Mouse (Mus musculus): ENCODE data around the gene Flcn.

GRCm38 (mm10) chr11:59804409-59805110 is 5.3 kb downstream of the Flcn start:
- TF ChIP-seq CTCF (IDR thresholded peaks at IDR 0.05; ENCODE audit: borderline replicate concordance, extremely low read depth, insufficient read depth, insufficient read length) (no peak), POLR2A (IDR thresholded peaks at IDR 0.05; ENCODE audit: borderline replicate concordance, extremely low read depth, insufficient read depth, insufficient read length, poor library complexity, severe bottlenecking) (no peak)

Data from brain, embryonic 14.5 days (tissue).